Mouse (Mus musculus) forebrain, embryonic 13.5 days (tissue): Measurements from ENCODE around the gene Rassf10. TPM values are rescaled to one million over a fixed set of nuclear protein-coding genes. Genes with fewer than 3 reads are reported as not detected.
"Not testable (repeated sequence)": the region's sequence is repeated elsewhere in the genome, so short reads cannot be mapped to it uniquely, and the experiment has no call there.

Source experiments
- ATAC-seq: fragments of 200-750 bp; cut with Nextera tagmentation; 2 replicates; pipeline ENCODE4 v1.8.0; 2017
- H3K27ac ChIP-seq: fragments of 300-500 bp; sonication (generic); 2 replicates; pipeline ENCODE4 v1.5.1; 2015; ENCODE audit warnings: inconsistent platforms, mild to moderate bottlenecking, moderate library complexity
- H3K27me3 ChIP-seq: fragments of 300-500 bp; sonication (generic); 2 replicates; pipeline ENCODE4 v1.6.1; 2015; ENCODE audit warnings: mild to moderate bottlenecking, inconsistent platforms
- H3K36me3 ChIP-seq: fragments of 300-500 bp; sonication (generic); 2 replicates; pipeline ENCODE4 v1.6.1; 2015; ENCODE audit warnings: mild to moderate bottlenecking, inconsistent platforms; ENCODE audit not compliant: poor library complexity, severe bottlenecking
- H3K4me1 ChIP-seq: fragments of 300-500 bp; sonication (generic); 2 replicates; pipeline ENCODE4 v1.6.1; 2015; ENCODE audit warnings: inconsistent platforms
- H3K4me2 ChIP-seq: fragments of 300-500 bp; sonication (generic); 2 replicates; pipeline ENCODE4 v1.6.1; 2015; ENCODE audit warnings: inconsistent platforms, mild to moderate bottlenecking, moderate library complexity
- H3K4me3 ChIP-seq: fragments of 300-500 bp; sonication (generic); 2 replicates; pipeline ENCODE4 v1.5.1; 2015; ENCODE audit warnings: mild to moderate bottlenecking, inconsistent platforms
- H3K9ac ChIP-seq: fragments of 300-500 bp; sonication (generic); 2 replicates; pipeline ENCODE4 v1.6.1; 2015; ENCODE audit warnings: mild to moderate bottlenecking, inconsistent platforms
- H3K9me3 ChIP-seq: fragments of 300-500 bp; sonication (generic); replicated peaks from 2 replicates; pipeline ENCODE4 v1.6.1; 2016; ENCODE audit warnings: inconsistent platforms
- WGBS: fragments of 180-500 bp; shearing (Covaris S2); methylation state at CpG from one replicate; pipeline ENCODE4 v1.1.7; 2015; 5-methylcytosine and 5-hydroxymethylcytosine counted together
- polyA plus RNA-seq: library from polyadenylated mRNA; unstranded; fragments of >200 nt; fragmentation: Nextera tagmentation; extraction: Ambion mirVana; gene quantifications from 2 replicates; pipeline ENCODE4 v1.2.1, GENCODE M21; 2015

Gene Rassf10
- polyA plus RNA-seq, 1 experiment from 2014 or later, result 0.94 TPM

DNA sequence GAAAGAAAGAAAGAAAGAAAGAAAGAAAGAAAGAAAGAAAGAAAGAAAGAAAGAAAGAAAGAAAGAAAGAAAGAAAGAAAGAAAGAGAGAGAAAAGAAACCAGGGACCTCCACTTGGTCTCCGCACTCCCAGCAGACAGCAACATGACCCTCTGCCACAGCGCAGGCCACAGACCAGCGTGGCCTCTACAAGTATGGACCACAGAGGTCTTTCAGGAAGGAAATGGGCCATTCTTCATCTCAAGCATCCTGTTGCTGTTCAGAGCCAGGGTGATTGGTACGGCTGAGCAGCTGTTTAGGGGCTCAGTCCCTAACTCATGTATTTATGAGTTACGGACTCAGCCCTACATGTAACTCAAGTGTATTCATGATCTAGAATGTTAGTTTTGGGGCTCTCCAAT is 17.9 kb upstream of the Rassf10 start:
- not testable (repeated sequence) for H3K27me3 ChIP-seq, H3K36me3 ChIP-seq, ATAC-seq, H3K4me2 ChIP-seq, H3K4me3 ChIP-seq, H3K4me1 ChIP-seq, H3K9ac ChIP-seq, H3K27ac ChIP-seq, H3K9me3 ChIP-seq
- 89% methylated on average over 5 of the region's 5 CpGs for WGBS

GRCm38 (mm10) chr7:112937089-112937488 is 16.7 kb upstream of the Rassf10 start:
- 93% methylated on average over 8 of the region's 8 CpGs for WGBS

DNA sequence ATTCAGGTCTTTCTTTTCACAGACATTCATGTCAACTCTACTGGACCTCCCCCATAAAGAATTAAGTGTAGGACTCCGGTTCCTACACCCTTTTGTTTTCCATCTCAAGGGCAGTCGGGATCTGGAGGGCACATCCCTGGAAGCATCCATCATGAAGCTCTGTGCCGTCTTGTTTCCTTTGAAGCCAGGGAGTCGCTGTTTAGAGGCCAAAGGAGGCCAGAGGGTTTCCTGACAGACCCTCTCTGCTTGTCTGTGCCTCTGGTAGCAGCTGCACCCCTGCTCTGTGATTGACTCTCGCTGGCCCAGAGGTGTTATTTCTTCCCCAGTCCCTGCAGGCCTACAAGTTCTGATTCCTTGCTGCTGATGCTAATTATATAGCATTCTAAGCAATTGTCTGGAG is 14.8 kb upstream of the Rassf10 start:
- H3K9me3 ChIP-seq, result no peaks in the 10 kb centered on the region
- H3K4me3 ChIP-seq, result no peak overlapping the region
- H3K9ac ChIP-seq, result no peak overlapping the region
- H3K4me1 ChIP-seq, result no peaks in the 10 kb centered on the region
- no peak overlapping the region for H3K27ac ChIP-seq
- no peak for ATAC-seq
- no peaks in the 10 kb centered on the region for H3K36me3 ChIP-seq
- 65% methylated on average over 5 of the region's 5 CpGs for WGBS
- H3K4me2 ChIP-seq, result no peak overlapping the region
- no peaks in the 10 kb centered on the region for H3K27me3 ChIP-seq

More at GRCm38 (mm10) chr7:112937089-112937488, 16.7 kb upstream of the Rassf10 start:
- Histone ChIP-seq H3K9ac (no peak overlapping the region), H3K4me1 (no peaks in the 10 kb centered on the region), H3K9me3 (no peaks in the 10 kb centered on the region), H3K4me3 (no peak overlapping the region), H3K36me3 (no peaks in the 10 kb centered on the region), H3K27ac (no peak overlapping the region), H3K27me3 (no peaks in the 10 kb centered on the region), H3K4me2 (no peak overlapping the region)
- no peak for ATAC-seq

DNA sequence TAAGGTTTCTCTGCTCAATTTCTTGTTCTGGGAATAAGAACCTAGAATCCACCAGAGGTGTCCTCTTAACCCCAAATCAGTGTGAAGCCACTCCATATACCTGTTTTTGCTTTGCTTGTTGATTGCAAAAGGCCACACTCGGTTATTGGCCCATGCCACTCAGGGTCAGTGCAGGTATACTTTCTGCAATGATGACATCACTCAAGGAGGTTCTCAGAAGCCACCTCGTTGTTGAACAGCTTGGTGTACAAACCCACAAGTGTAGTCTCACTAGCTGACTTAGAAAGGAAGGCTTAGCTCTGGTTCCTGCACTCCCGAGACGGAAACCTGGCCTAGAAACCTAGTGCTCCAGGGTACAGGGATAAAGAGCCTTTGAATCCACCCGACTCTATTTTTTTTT is 11.2 kb upstream of the Rassf10 start:
- H3K4me2 ChIP-seq, result no peak overlapping the region
- H3K4me3 ChIP-seq, result no peak overlapping the region
- no peaks in the 10 kb centered on the region for H3K27me3 ChIP-seq
- 75% methylated on average over 5 of the region's 5 CpGs for WGBS
- no peaks in the 10 kb centered on the region for H3K36me3 ChIP-seq
- no peaks in the 10 kb centered on the region for H3K9me3 ChIP-seq
- no peak overlapping the region for H3K9ac ChIP-seq
- H3K27ac ChIP-seq, result no peak overlapping the region
- H3K4me1 ChIP-seq, result peaks cover 5% of the 10 kb centered on the region
- no peak for ATAC-seq

GRCm38 (mm10) chr7:112943056-112943455 is 10.7 kb upstream of the Rassf10 start:
- 100% methylated on average over 1 of the region's 1 CpGs for WGBS
- ATAC-seq, result no peak
- Histone ChIP-seq H3K27ac (no peak overlapping the region), H3K36me3 (no peaks in the 10 kb centered on the region), H3K4me3 (no peak overlapping the region), H3K9ac (no peak overlapping the region), H3K4me1 (peaks cover 5% of the 10 kb centered on the region), H3K9me3 (no peaks in the 10 kb centered on the region), H3K4me2 (no peak overlapping the region), H3K27me3 (no peaks in the 10 kb centered on the region)

DNA sequence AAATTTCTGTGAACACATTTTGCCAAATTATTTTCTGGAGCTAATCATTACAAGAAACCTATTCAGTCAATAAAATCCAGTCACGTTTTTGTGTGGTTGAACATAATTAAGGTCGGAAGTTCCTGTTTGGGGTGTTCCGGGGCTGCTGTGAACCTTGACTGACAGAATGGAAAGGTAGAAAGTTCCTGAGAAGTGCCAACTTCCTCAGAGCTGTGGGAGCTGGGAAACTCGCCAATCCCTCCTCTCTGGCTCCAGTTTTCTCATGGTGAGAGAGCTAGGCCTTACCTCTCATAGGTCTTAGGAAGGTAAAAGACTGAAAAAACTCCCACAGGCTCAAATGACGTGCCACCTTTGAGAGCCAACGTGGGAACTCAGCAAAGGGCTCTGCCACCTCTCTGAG is 7.1 kb upstream of the Rassf10 start:
- Histone ChIP-seq H3K27me3 (no peaks in the 10 kb centered on the region), H3K9me3 (no peaks in the 10 kb centered on the region), H3K27ac (no peak overlapping the region), H3K4me3 (no peak overlapping the region), H3K9ac (no peak overlapping the region), H3K4me1 (peaks cover 5% of the 10 kb centered on the region), H3K4me2 (no peak overlapping the region), H3K36me3 (no peaks in the 10 kb centered on the region)
- 62% methylated on average over 6 of the region's 6 CpGs for WGBS
- ATAC-seq, result no peak

DNA sequence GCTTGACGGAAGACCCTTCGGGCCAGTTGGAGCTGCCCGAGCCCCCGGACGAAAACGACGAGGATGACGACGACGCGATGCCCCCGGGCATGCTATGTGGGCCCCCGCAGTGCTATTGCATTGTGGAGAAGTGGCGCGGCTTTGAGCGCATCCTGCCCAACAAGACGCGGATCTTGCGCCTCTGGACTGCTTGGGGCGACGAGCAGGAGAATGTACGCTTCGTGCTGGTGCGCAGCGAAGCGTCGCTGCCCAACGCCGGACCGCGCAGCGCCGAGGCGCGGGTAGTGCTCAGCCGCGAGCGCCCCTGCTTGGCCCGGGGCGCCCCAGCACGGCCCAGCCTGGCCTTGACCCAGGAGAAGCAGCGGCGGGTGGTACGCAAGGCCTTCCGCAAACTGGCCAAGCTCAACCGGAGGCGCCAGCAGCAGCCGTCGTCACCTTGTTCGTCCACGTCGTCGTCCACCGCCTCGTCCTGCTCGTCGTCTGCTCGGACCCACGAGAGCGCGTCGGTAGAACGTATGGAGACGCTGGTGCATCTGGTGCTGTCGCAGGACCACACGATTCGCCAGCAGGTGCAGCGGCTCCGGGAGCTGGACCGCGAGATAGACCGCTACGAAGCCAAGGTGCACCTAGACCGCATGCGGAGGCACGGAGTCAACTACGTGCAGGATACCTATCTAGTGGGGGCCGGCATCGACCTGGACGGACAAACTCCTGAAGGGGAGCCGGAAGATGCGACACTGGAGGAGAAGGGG is 765 bp downstream of the Rassf10 start:
- Histone ChIP-seq H3K27ac (no peak overlapping the region), H3K4me1 (peaks cover 40% of the 10 kb centered on the region), H3K4me2 (peak overlapping the region; percentile 89), H3K9me3 (no peaks in the 10 kb centered on the region), H3K9ac (peak overlapping the region; percentile 57), H3K36me3 (no peaks in the 10 kb centered on the region), H3K4me3 (peak overlapping the region; percentile 50), H3K27me3 (peaks cover 46% of the 10 kb centered on the region)
- ATAC-seq, result peak; percentile 64; the same call in 1 of the 2 replicates
- under 1% methylated on average over 75 of the region's 82 CpGs for WGBS

- H3K9ac ChIP-seq, result peak overlapping the region; percentile 57
- peak; percentile 54; the same call in 1 of the 2 replicates for ATAC-seq
- H3K27me3 ChIP-seq, result peaks cover 46% of the 10 kb centered on the region
- WGBS, result 2% methylated on average over 40 of the region's 40 CpGs
- H3K4me3 ChIP-seq, result peak overlapping the region; percentile 50
- peaks cover 40% of the 10 kb centered on the region for H3K4me1 ChIP-seq
- H3K9me3 ChIP-seq, result no peaks in the 10 kb centered on the region
- no peak overlapping the region for H3K27ac ChIP-seq
- peak overlapping the region; percentile 89 for H3K4me2 ChIP-seq
- no peaks in the 10 kb centered on the region for H3K36me3 ChIP-seq
Measured at GRCm38 (mm10) chr7:112955103-112955827, 1.5 kb downstream of the Rassf10 start.

- Histone ChIP-seq H3K4me2 (peak overlapping the region; percentile 89), H3K27me3 (peaks cover 46% of the 10 kb centered on the region), H3K36me3 (no peaks in the 10 kb centered on the region), H3K4me3 (peak overlapping the region; percentile 50), H3K27ac (no peak overlapping the region), H3K9me3 (no peaks in the 10 kb centered on the region), H3K4me1 (peaks cover 40% of the 10 kb centered on the region), H3K9ac (no peak overlapping the region)
- ATAC-seq, result no peak
- WGBS, result 40% methylated on average over 3 of the region's 3 CpGs
Measured at GRCm38 (mm10) chr7:112955955-112956354, 2.2 kb downstream of the Rassf10 start.

DNA sequence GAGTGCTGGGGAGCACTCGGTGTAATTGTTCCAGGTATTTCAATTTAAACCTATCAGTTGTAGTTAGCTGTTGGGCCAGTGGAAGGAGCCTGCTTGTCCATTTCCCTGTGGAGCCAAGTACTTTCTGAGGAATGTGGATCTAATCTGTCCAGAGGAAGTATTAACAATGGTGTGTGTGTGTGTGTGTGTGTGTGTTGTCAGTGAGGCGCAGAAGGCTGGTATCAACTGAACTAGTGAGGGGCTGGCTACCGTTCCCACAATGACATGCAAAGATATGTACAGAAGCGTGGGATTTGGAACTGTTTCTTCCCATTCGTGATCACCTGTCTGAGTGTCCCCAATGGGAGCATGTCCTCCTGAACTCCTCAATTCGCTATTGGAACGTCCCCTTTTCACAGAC is 3.2 kb downstream of the Rassf10 start:
- Histone ChIP-seq H3K4me3 (no peak overlapping the region), H3K9ac (no peak overlapping the region), H3K4me1 (peaks cover 40% of the 10 kb centered on the region), H3K4me2 (peak overlapping the region; percentile 20), H3K36me3 (no peaks in the 10 kb centered on the region), H3K9me3 (no peaks in the 10 kb centered on the region), H3K27ac (no peak overlapping the region), H3K27me3 (peaks cover 46% of the 10 kb centered on the region)
- ATAC-seq, result no peak
- 49% methylated on average over 7 of the region's 7 CpGs for WGBS

DNA sequence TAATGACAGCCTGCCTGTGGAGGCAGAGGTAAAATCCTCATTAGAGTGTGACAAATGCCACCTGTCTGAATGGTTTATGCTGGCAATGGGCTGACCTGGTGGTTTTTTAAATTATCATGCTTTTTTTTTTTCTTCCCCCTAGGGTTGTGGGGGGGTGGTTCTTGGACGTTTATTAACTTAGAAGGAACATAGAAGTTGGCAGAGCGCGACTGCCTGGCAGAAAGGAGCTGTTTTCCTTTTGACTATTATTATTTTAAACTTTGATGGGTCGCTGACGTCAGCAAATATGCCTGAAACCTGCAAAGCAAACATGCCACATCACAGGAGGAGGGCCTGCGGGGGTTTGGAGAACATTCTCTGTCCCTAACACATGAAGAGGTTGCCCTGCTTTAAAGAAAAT is 3.9 kb downstream of the Rassf10 start:
- H3K36me3 ChIP-seq, result no peaks in the 10 kb centered on the region
- no peak overlapping the region for H3K9ac ChIP-seq
- H3K27ac ChIP-seq, result no peak overlapping the region
- no peak for ATAC-seq
- peaks cover 46% of the 10 kb centered on the region for H3K27me3 ChIP-seq
- H3K4me3 ChIP-seq, result no peak overlapping the region
- H3K4me2 ChIP-seq, result no peak overlapping the region; the same call in 1 of the 2 replicates
- 24% methylated on average over 6 of the region's 6 CpGs for WGBS
- peaks cover 40% of the 10 kb centered on the region for H3K4me1 ChIP-seq
- no peaks in the 10 kb centered on the region for H3K9me3 ChIP-seq

GRCm38 (mm10) chr7:112966382-112966781 is 12.6 kb downstream of the Rassf10 start:
- no peak for ATAC-seq
- Histone ChIP-seq H3K4me2 (no peak overlapping the region), H3K36me3 (no peaks in the 10 kb centered on the region), H3K4me1 (no peaks in the 10 kb centered on the region), H3K9ac (no peak overlapping the region), H3K4me3 (no peak overlapping the region), H3K9me3 (peaks cover 12% of the 10 kb centered on the region; the same call in 1 of the 2 replicates), H3K27ac (no peak overlapping the region), H3K27me3 (no peaks in the 10 kb centered on the region)
- 74% methylated on average over 6 of the region's 6 CpGs for WGBS
